Mouse (Mus musculus): ENCODE measurements at regions not wholly inside any gene's neighbourhood (a gene's known extent, or its start where the extent isn't known, plus 50 kb on each side); places are given as distances from the start of the nearest gene placed in this dataset.

DNA sequence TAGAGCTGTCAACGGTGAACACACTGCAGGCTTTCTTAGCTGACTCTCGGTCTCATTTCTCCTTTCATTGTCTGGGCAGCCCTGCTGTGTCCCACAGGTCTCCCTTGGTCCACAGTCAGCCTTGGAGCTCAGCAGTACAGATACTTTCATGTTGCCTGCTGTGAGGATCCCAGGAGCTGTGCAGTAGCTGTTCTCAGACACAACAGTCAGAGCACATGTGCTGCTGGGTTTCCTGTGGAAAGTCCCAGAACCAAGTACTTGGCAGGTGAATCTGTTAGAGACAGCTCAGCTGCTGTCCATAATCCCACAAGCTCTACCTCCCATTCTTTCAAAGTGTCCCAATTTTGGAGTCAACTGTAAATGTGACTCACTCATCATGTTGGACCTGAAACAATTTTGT is 321.3 kb upstream of the Adamts16 start:
- TF ChIP-seq CTCF (conservative IDR thresholded peaks at IDR 0.05 in 1 of 2, IDR thresholded peaks at IDR 0.05 in 1 of 2; ENCODE audit: low read depth in 2 of 2, low read length in 2 of 2) = no peak
- no peak for TF ChIP-seq ZC3H11A (IDR thresholded peaks at IDR 0.05; ENCODE audit: low read depth, low read length)
- no peak for TF ChIP-seq GABPA (IDR thresholded peaks at IDR 0.05; ENCODE audit: insufficient replicate concordance, low read depth, low read length)
- peak; percentile 86 for TF ChIP-seq EP300 (IDR thresholded peaks at IDR 0.05; ENCODE audit: low read length)
- no peak for TF ChIP-seq POLR2A (IDR thresholded peaks at IDR 0.05; ENCODE audit: low read depth, low read length)
- TF ChIP-seq CHD2 (IDR thresholded peaks at IDR 0.05; ENCODE audit: low read length) = no peak
- peak; percentile 73 for TF ChIP-seq TCF12 (IDR thresholded peaks at IDR 0.05; ENCODE audit: low read depth, low read length)
- peak; percentile 85; the same call in 1 of the 2 replicates for TF ChIP-seq MAX (IDR thresholded peaks at IDR 0.05; ENCODE audit: low read length)
- no peak for TF ChIP-seq ZMIZ1 (IDR thresholded peaks at IDR 0.05; ENCODE audit: low read depth, low read length)
- no peak for TF ChIP-seq MAFK (IDR thresholded peaks at IDR 0.05; ENCODE audit: insufficient replicate concordance, low read length)
- no peak for TF ChIP-seq POLR2AphosphoS2 (IDR thresholded peaks at IDR 0.05; ENCODE audit: low read depth, low read length)
- TF ChIP-seq JUND (conservative IDR thresholded peaks at IDR 0.05; ENCODE audit: low read depth, low read length) = 0 out of 2 replicates have a peak, but pooled peaks have one; percentile 6
- peak; percentile 91 for TF ChIP-seq MYC (IDR thresholded peaks at IDR 0.05; ENCODE audit: low read depth, low read length)
- TF ChIP-seq BHLHE40 (IDR thresholded peaks at IDR 0.05; ENCODE audit: low read depth, low read length) = peak; percentile 92

Measured in CH12.LX (cell line).